Mouse (Mus musculus): ENCODE data around the gene H2-M10.2. TPM values are rescaled to one million over a fixed set of nuclear protein-coding genes. Genes with fewer than 3 reads are reported as not detected.
"Not testable (repeated sequence)": the region's sequence is repeated elsewhere in the genome, so short reads cannot be mapped to it uniquely, and the experiment has no call there.

Gene H2-M10.2
- 0.23 TPM in 1 of 2 replicates, not detected in the other for polyA plus RNA-seq (2014; fragmentation: Nextera tagmentation; extraction: Ambion mirVana)

DNA sequence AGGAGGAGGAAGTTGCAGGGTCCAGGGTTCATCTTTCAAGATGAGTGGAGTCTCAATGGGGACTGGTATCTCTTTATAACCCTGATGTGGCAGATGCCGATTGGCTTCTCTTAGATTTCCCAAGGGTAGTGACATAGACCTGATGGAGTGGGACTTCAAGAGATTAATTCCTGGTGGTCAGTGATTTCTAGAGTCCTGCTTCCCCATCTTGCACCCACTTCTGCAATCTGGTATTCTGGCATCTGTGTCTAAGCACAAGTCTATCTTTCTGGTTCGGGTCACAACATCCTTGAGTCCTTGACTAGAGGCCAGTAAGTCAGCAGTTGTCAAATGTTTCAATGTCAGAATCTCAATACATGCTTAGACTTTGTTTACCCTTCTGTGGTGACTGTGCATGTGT lies at the start of gene H2-M10.2:
Gene H2-M10.2 (minus strand): TSS at position 101 of the 400 bp plus-strand sequence.
- no peak within 1 kb of the TSS for H3K27ac ChIP-seq (ENCODE audit: low read depth)
- no peaks in the 10 kb centered on the region for H3K27me3 ChIP-seq (ENCODE audit: insufficient read depth, low read length)
- 0 out of 2 replicates have a peak, but pooled peaks cover 3% of the 10 kb centered on the region for H3K9me3 ChIP-seq (ENCODE audit: low read depth, low read length)
- no peak within 1 kb of the TSS for H3K9ac ChIP-seq
- WGBS, result 90% methylated on average over 2 of the region's 2 CpGs
- peaks cover 4% of the 10 kb centered on the region; the same call in 1 of the 2 replicates for H3K36me3 ChIP-seq (ENCODE audit: insufficient read depth)
- no peak within 1 kb of the TSS for H3K4me3 ChIP-seq (ENCODE audit: low read depth, low read length)
- no peaks in the 10 kb centered on the region for H3K4me1 ChIP-seq (ENCODE audit: insufficient read depth)
- no peak within 1 kb of the TSS for H3K4me2 ChIP-seq
- DNase-seq (no peak), ATAC-seq (ENCODE audit: insufficient read depth) (no peak)
- no peak for TF ChIP-seq CTCF (IDR thresholded peaks at IDR 0.05; ENCODE audit: low read depth)

DNA sequence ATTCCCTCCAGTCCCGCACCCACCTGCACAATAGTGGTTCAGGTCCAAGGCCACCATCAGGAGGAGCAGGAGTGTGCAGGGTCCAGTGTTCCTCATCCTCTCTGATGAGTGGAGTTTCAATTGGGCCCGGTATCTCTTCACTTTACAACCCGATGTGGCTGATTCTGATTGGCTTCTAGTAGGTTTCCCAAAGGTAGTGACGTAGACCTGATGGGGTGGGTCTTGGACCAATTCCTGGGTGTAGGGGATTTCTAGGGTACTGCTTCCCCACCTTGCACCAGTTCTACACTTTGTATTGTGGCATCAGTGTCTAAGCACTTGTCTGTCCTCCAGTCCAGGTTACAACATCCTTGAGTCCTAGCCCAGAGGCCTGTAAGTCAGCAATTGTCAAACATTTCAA lies 39.8 kb upstream of the H2-M10.2 start, which contains the start of gene H2-M10.1:
Gene H2-M10.1 (minus strand): TSS at position 101 of the 400 bp plus-strand sequence.
- WGBS, result 88% methylated on average over 4 of the region's 4 CpGs
- TF ChIP-seq CTCF (IDR thresholded peaks at IDR 0.05; ENCODE audit: low read depth), result no peak
- Histone ChIP-seq H3K9me3 (ENCODE audit: low read depth, low read length) (no peaks in the 10 kb centered on the region), H3K4me3 (ENCODE audit: low read depth, low read length) (no peak within 1 kb of the TSS), H3K27ac (ENCODE audit: low read depth) (no peak within 1 kb of the TSS), H3K27me3 (ENCODE audit: insufficient read depth, low read length) (no peaks in the 10 kb centered on the region), H3K4me1 (ENCODE audit: insufficient read depth) (no peaks in the 10 kb centered on the region), H3K4me2 (no peak within 1 kb of the TSS), H3K36me3 (ENCODE audit: insufficient read depth) (no peaks in the 10 kb centered on the region), H3K9ac (no peak within 1 kb of the TSS)
- ATAC-seq (ENCODE audit: insufficient read depth) (no peak), DNase-seq (no peak)

DNA sequence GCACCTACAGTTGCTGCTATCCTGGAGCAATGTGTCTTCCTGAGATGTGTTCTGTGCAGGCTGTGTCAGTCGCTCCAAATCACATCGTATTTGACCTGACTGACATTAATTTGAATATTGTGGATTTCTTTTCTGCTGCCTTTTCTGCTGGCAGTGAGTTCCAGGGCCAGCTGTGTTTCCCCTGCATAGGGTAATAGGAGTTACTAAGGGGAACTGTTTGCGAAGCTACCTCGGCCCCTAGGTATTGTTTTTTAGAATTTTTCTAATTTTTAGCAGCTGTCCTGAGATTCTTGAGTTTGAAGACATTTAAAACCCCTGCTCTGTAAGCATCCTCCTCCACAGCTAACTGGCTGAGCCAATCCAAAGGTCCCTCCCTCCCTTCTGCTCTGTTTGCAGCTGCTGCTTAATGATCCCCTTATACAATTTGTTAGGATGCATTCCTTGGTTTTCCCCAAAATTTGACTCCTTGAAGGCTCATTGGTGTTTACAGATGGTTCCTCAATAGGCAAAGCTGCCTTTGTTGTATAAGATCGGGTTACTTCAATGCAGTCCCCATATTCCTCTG lies 29.5 kb upstream of the H2-M10.2 start:
- H3K27me3 ChIP-seq (ENCODE audit: insufficient read depth, low read length), result no peaks in the 10 kb centered on the region
- 25% methylated on average over 5 of the region's 5 CpGs for WGBS
- H3K4me2 ChIP-seq, result peak overlapping the region; percentile 83
- ATAC-seq (ENCODE audit: insufficient read depth) (no peak), DNase-seq (peak; percentile 2)
- peak overlapping the region; percentile 50 for H3K4me3 ChIP-seq (ENCODE audit: low read depth, low read length)
- H3K4me1 ChIP-seq (ENCODE audit: insufficient read depth), result no peaks in the 10 kb centered on the region
- no peak overlapping the region for H3K9ac ChIP-seq
- TF ChIP-seq CTCF (IDR thresholded peaks at IDR 0.05; ENCODE audit: low read depth), result no peak
- H3K27ac ChIP-seq (ENCODE audit: low read depth), result no peak overlapping the region
- H3K36me3 ChIP-seq (ENCODE audit: insufficient read depth), result no peaks in the 10 kb centered on the region
- H3K9me3 ChIP-seq (ENCODE audit: low read depth, low read length), result no peaks in the 10 kb centered on the region

DNA sequence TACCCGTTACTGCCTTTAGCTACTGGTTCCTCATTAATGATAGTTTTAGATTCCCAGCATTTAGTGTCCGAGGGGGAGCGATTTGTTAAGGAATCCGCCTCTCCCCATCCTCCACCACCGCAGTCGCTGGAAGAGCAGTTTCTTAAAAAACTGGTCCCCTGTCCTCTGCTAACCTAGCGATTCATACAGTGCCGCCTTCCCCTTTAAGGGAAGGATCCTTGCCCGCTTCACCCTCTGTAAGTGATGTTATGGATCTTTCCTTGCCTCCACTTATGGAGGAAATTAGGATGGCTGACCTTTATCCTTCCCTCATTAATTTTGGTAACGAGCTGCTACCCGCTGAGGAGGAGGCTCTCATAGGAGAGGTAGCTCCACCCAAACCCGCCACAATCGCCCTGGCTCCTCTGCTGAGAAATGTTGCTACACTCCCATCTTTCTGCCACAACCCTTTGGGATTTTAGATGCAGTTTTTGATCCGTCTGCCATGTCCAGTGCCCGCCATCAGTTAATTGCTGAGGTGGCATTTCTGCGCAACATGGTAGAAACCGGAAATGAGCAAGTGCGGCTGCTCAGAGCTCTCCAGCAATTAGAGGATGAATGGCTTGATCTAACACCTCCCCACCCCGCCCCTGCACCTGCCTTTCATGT lies 28.9 kb upstream of the H2-M10.2 start:
- Histone ChIP-seq H3K4me3 (ENCODE audit: low read depth, low read length) (peak overlapping the region; percentile 50), H3K4me2 (peak overlapping the region; percentile 83), H3K36me3 (ENCODE audit: insufficient read depth) (no peaks in the 10 kb centered on the region), H3K4me1 (ENCODE audit: insufficient read depth) (no peaks in the 10 kb centered on the region), H3K9me3 (ENCODE audit: low read depth, low read length) (no peaks in the 10 kb centered on the region), H3K9ac (peak overlapping the region; percentile 62), H3K27me3 (ENCODE audit: insufficient read depth, low read length) (no peaks in the 10 kb centered on the region), H3K27ac (ENCODE audit: low read depth) (no peak overlapping the region)
- ATAC-seq (ENCODE audit: insufficient read depth), result peak; percentile 83
- DNase-seq, result peak; percentile 63
- TF ChIP-seq CTCF (IDR thresholded peaks at IDR 0.05; ENCODE audit: low read depth), result no peak
- WGBS, result under 1% methylated on average over 19 of the region's 19 CpGs

DNA sequence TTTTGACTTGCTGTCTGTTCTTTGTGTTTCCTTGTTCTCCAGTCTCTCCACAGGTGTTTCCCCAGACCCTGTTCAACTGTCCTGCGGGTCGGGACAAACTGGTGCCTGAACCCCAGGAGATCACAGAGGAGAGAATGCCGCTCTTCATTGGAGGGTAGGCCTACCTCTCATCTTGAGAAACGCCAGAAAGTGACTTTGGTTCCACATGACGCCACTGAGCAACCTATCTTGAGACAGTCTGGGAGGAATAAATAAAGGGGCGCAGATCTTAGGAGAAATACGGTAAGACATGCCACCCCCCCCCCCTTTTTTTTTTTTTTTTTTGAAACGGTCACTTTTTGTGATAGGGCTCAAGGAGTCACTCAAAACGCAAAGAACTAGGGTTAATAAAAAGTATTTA lies 28.2 kb upstream of the H2-M10.2 start:
- 5% methylated on average over 9 of the region's 9 CpGs for WGBS
- no peak overlapping the region for H3K27ac ChIP-seq (ENCODE audit: low read depth)
- H3K4me2 ChIP-seq, result peak overlapping the region; percentile 83
- peak overlapping the region; percentile 50 for H3K4me3 ChIP-seq (ENCODE audit: low read depth, low read length)
- TF ChIP-seq CTCF (IDR thresholded peaks at IDR 0.05; ENCODE audit: low read depth), result no peak
- no peaks in the 10 kb centered on the region for H3K9me3 ChIP-seq (ENCODE audit: low read depth, low read length)
- ATAC-seq (ENCODE audit: insufficient read depth) (peak; percentile 75), DNase-seq (peak; percentile 65)
- no peaks in the 10 kb centered on the region for H3K36me3 ChIP-seq (ENCODE audit: insufficient read depth)
- no peak overlapping the region for H3K9ac ChIP-seq
- no peaks in the 10 kb centered on the region for H3K27me3 ChIP-seq (ENCODE audit: insufficient read depth, low read length)
- no peaks in the 10 kb centered on the region for H3K4me1 ChIP-seq (ENCODE audit: insufficient read depth)

DNA sequence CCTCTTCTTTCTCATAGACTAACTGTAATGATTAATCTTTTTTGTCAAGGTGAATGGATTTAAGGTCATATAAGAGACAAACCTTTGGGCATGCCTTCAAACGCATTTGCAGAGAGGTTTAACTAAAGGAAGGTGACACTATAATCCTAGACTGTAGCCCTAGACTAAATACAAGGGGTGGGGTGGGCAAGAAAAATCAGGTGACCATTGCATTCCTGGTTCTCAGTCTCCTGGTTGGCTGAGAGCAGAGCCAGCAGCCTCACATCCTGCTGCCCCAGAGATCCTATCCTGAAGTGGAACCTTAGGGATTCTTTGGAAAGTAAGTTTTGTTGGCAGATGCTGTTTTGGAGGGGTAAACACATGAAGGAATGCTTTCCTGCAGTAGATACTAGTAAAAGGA lies 23.0 kb upstream of the H2-M10.2 start:
- Histone ChIP-seq H3K4me2 (no peak overlapping the region), H3K27me3 (ENCODE audit: insufficient read depth, low read length) (no peaks in the 10 kb centered on the region), H3K36me3 (ENCODE audit: insufficient read depth) (no peaks in the 10 kb centered on the region), H3K9ac (no peak overlapping the region), H3K9me3 (ENCODE audit: low read depth, low read length) (no peaks in the 10 kb centered on the region), H3K27ac (ENCODE audit: low read depth) (no peak overlapping the region), H3K4me3 (ENCODE audit: low read depth, low read length) (no peak overlapping the region), H3K4me1 (ENCODE audit: insufficient read depth) (no peaks in the 10 kb centered on the region)
- WGBS, result 17% methylated on average over 1 of the region's 1 CpGs
- DNase-seq (no peak), ATAC-seq (ENCODE audit: insufficient read depth) (no peak)
- TF ChIP-seq CTCF (IDR thresholded peaks at IDR 0.05; ENCODE audit: low read depth), result no peak

DNA sequence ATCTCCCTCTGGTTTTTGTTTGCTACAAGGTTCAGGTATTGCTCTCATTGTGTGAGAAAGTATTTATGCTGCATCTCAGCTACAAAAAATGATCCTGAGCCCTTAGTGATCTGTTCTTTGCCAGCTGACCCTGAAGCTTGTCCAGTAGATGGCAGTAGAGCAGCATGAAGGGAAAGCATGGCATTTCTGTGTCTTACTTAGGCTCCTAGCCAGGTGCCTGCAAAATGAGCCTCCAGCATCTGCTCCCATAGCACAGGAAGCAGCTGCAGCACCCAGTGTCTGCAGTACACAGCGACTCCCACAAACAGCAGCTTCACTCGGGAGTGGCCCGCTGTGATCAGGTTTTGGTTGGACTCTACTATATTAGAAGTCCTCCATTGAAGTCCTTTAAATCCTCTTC lies 22.6 kb upstream of the H2-M10.2 start:
- ATAC-seq (ENCODE audit: insufficient read depth) (peak; percentile 17; the same call in 1 of the 2 replicates), DNase-seq (peak; percentile 91)
- H3K4me1 ChIP-seq (ENCODE audit: insufficient read depth); H3K9ac ChIP-seq; H3K27me3 ChIP-seq (ENCODE audit: insufficient read depth, low read length); H3K9me3 ChIP-seq (ENCODE audit: low read depth, low read length); H3K4me2 ChIP-seq; H3K4me3 ChIP-seq (ENCODE audit: low read depth, low read length); H3K36me3 ChIP-seq (ENCODE audit: insufficient read depth); H3K27ac ChIP-seq (ENCODE audit: low read depth): not testable (repeated sequence)
- TF ChIP-seq CTCF (IDR thresholded peaks at IDR 0.05; ENCODE audit: low read depth), result peak; percentile 82
- WGBS, result under 1% methylated on average over 3 of the region's 3 CpGs

All from lung, embryonic 14.5 days (tissue).